Mouse (Mus musculus): ENCODE measurements around the gene Selenon.

The Selenon gene

GRCm38 (mm10) chr4:134551494-134552316, at the start of gene Selenon:
Gene Selenon (minus strand): TSS chr4:134552166.
- in situ Hi-C loops (cut with MboI; ENCODE audit: low sequenced_read_pairs): no loop called here

- in situ Hi-C loops (cut with MboI; ENCODE audit: low sequenced_read_pairs): no loop called here
Measured at GRCm38 (mm10) chr4:134601404-134601803, 49.4 kb upstream of the Selenon start.

GRCm38 (mm10) chr4:134600777-134601176, 48.8 kb upstream of the Selenon start:
- in situ Hi-C loops (cut with MboI; ENCODE audit: low sequenced_read_pairs): no loop called here

- in situ Hi-C loops (cut with MboI; ENCODE audit: low sequenced_read_pairs): no loop called here
Measured at GRCm38 (mm10) chr4:134600060-134600459, 48.1 kb upstream of the Selenon start.

- in situ Hi-C loops (cut with MboI; ENCODE audit: low sequenced_read_pairs): no loop called here
Measured at GRCm38 (mm10) chr4:134596816-134597692, 45.1 kb upstream of the Selenon start.

GRCm38 (mm10) chr4:134594731-134595439, 42.9 kb upstream of the Selenon start:
- in situ Hi-C loops (cut with MboI; ENCODE audit: low sequenced_read_pairs): no loop called here

GRCm38 (mm10) chr4:134592442-134592841, 40.5 kb upstream of the Selenon start:
- in situ Hi-C loops (cut with MboI; ENCODE audit: low sequenced_read_pairs): no loop called here

- in situ Hi-C loops (cut with MboI; ENCODE audit: low sequenced_read_pairs): no loop called here
Measured at GRCm38 (mm10) chr4:134591506-134592061, 39.6 kb upstream of the Selenon start.

GRCm38 (mm10) chr4:134590227-134590926, 38.4 kb upstream of the Selenon start:
- in situ Hi-C loops (cut with MboI; ENCODE audit: low sequenced_read_pairs): no loop called here

GRCm38 (mm10) chr4:134589786-134590185, 37.8 kb upstream of the Selenon start:
- in situ Hi-C loops (cut with MboI; ENCODE audit: low sequenced_read_pairs): no loop called here

GRCm38 (mm10) chr4:134588951-134589350, 37.0 kb upstream of the Selenon start:
- in situ Hi-C loops (cut with MboI; ENCODE audit: low sequenced_read_pairs): no loop called here

GRCm38 (mm10) chr4:134588287-134588686, 36.3 kb upstream of the Selenon start:
- in situ Hi-C loops (cut with MboI; ENCODE audit: low sequenced_read_pairs): no loop called here

- in situ Hi-C loops (cut with MboI; ENCODE audit: low sequenced_read_pairs): no loop called here
Measured at GRCm38 (mm10) chr4:134587636-134588197, 35.8 kb upstream of the Selenon start.

GRCm38 (mm10) chr4:134586631-134587030, 34.7 kb upstream of the Selenon start:
- in situ Hi-C loops (cut with MboI; ENCODE audit: low sequenced_read_pairs): no loop called here

GRCm38 (mm10) chr4:134586126-134586525, 34.2 kb upstream of the Selenon start:
- in situ Hi-C loops (cut with MboI; ENCODE audit: low sequenced_read_pairs): no loop called here

- in situ Hi-C loops (cut with MboI; ENCODE audit: low sequenced_read_pairs): no loop called here
Measured at GRCm38 (mm10) chr4:134583513-134583912, 31.5 kb upstream of the Selenon start.

- in situ Hi-C loops (cut with MboI; ENCODE audit: low sequenced_read_pairs): no loop called here
Measured at GRCm38 (mm10) chr4:134581365-134581764, 29.4 kb upstream of the Selenon start.

- in situ Hi-C loops (cut with MboI; ENCODE audit: low sequenced_read_pairs): no loop called here
Measured at GRCm38 (mm10) chr4:134580351-134581148, 28.6 kb upstream of the Selenon start.

GRCm38 (mm10) chr4:134579620-134580019, 27.7 kb upstream of the Selenon start:
- in situ Hi-C loops (cut with MboI; ENCODE audit: low sequenced_read_pairs): no loop called here
